Mouse (Mus musculus) mesoderm, embryonic 11.5 days (tissue): ENCODE data around the gene Sipa1l1.
A peak's percentile ranks its signal among the peaks of the same experiment; 100 is the strongest.

Experiments
- DNase-seq: peaks from one replicate; pipeline ENCODE4 v3.0.0-alpha.2; 2012; ENCODE audit warnings: low read depth, low spot score

The Sipa1l1 gene

GRCm38 (mm10) chr12:82208611-82209010 lies 39.5 kb downstream of the Sipa1l1 start:
- no peak for DNase-seq

- DNase-seq, result no peak
Observed at GRCm38 (mm10) chr12:82209753-82210152, 40.6 kb downstream of the Sipa1l1 start.

GRCm38 (mm10) chr12:82213056-82213455 lies 43.9 kb downstream of the Sipa1l1 start:
- no peak for DNase-seq

DNA sequence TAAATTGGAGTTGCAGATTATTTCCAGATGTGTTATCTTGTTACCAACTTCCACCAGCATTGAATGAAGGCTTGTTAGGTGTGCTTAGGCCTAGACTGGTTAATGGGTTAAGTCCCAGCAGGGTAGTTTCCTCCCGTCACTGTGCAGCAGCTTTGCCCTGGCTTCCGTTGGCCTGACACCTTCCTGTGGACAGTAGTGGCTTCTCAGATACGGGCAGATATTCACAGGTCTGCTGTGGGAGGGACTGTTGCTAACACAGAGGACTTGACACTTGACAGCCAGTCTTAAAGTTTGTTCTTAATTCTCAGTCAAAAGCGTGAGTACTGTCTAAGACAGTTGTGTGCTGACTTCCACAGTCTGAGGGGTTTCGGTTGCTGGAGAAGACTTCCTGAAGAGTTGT lies 45.8 kb downstream of the Sipa1l1 start:
- DNase-seq, result peak; percentile 43

GRCm38 (mm10) chr12:82216801-82217553 lies 47.9 kb downstream of the Sipa1l1 start:
- no peak for DNase-seq

DNA sequence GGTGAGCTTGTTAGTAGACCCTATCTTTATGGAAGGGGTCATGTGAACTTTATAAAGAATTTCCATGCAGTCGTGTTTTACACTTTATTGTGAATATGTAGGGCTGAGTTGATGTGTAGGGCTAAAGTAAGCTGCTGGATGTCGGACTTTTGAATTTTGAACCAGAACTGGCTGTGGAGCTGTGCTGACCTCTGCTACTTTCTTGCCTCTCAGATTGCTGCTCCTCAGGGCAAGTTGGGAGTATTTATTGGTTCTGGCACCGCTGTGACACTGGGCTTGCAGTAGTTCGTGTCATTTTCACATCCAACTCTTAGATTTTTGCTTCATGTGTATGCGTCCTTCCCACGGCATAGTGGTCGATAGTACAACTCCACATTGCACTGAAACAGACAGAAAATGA lies 49.1 kb downstream of the Sipa1l1 start:
- no peak for DNase-seq

- no peak for DNase-seq
Observed at GRCm38 (mm10) chr12:82220367-82221089, 51.4 kb downstream of the Sipa1l1 start.

DNA sequence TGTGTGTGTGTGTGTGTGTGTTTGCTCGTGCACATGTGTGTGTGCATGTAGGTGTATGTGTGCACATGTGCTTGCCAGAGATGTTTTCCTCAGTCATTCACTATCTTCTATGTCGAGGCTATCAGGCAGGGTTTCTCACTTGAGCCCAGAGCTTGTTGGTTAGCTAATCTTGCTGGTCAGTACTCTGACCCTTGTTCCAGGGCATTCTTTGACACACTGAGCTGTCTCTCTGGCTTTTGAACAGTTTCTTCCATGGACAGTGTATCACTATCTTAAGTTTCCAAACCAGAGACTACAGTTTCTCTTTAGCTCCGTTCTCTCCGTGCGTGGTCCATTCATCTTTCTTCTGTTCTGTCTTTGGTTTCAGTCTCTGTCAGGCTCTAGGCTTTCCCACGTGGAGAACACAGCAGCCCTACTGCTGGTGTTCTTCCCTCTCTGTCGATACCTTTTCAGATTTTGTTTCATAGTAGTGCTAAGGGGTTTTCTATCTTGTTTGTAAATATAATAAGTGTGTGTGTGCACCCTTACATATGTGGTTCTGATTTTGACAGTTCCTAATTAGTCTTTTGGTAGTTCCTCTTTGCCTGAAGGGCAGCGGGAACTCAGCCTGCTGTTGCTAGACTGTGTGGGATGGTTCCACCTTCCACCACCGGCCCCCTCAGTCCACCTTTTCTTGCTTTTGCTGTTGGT lies 54.2 kb downstream of the Sipa1l1 start:
- DNase-seq, result no peak

DNA sequence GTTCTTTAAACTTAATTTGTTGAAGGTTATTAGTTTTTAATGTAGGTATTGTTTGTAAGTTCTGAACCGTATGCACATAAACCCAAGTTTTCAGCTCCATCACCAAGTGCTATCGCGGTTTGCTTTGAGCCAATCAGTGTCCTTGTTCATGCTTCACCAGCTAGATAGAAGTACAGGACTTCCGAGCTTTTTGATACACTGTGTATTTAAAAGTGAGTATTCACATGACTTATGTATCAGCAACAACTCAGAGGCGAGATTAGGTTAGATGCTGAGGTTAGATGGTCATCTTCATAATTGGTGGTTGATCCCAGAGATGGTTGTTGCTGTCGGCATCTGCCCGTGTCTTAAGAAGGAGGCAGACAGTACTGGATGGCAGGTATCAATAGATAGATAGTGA lies 55.7 kb downstream of the Sipa1l1 start:
- DNase-seq, result no peak

DNA sequence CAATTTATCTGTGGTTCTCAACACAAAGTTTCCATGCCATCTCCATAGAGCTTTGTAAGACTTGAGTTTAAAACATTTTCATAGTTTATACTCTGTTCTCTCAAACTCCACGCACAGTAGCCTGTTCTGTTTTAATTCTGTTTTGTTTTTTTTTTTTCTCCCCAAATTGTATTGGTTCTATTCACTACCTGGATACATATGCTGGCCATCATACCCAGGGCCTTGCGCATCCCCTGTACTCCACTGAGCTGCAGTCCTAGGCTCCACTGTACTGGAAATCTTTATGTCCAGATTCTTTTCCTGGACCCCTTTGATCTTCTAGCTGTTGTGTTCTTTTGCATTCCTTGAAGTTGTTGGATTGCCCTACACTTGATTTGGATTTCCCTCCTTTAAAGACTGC lies 56.2 kb downstream of the Sipa1l1 start:
- DNase-seq, result no peak

DNA sequence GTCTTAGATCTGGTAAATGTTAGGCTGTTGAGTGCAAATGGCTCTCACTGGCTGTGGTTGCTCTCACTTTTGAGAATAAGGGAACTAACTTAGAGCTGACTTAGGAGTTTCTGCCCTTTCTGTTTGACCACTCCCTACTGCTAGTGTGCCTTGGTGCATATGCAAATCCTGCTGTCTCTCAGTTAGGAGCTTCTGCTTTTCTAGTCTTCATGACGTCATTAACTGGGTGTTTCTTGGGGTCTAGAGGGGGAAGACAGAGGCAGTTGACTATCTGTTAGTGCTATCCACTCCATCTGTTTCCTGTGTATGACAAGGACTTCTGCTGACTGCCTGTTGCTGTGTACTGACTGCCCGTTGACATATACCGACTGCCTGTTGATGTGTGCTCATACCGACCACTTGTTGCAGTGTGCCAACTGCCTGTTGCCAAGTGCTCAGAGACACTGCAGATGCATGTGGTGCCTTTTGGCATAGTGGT lies 56.7 kb downstream of the Sipa1l1 start:
- DNase-seq, result no peak

DNA sequence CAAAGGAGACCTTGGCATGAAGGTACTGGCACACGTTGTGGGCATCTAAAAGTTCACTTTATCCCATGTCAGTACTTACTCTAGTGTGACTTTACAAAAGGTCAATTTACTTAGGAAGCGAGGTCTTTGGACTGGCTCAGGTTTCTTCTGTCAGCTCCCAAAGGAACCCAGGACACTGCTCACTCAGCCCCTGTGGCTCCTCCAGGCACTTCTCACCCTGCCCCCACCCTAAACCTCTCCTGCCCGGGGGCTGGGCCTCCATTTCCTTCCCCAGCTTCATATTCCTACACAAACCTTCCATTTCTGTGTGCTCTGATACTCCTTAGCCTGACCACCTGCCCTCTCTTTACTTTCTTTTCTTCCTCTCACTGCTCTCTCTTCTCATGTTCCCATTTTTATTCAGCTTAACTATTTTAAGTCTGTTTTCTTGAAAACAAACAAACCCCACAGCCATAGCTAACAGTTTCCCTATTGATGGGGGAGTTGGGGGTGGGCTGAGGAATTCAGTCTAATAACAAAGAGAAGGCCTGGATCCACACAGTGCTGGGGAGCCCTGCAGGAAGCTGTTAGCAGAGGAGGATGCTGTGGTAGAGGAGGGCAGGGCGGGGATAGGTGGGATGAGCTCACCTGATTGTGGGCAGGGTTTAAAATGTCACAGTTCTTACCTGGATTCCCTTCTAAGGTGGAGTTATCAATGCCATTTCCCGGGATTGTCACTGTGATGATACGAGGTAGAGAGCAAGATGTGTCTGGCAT lies 57.4 kb downstream of the Sipa1l1 start:
- no peak for DNase-seq

DNA sequence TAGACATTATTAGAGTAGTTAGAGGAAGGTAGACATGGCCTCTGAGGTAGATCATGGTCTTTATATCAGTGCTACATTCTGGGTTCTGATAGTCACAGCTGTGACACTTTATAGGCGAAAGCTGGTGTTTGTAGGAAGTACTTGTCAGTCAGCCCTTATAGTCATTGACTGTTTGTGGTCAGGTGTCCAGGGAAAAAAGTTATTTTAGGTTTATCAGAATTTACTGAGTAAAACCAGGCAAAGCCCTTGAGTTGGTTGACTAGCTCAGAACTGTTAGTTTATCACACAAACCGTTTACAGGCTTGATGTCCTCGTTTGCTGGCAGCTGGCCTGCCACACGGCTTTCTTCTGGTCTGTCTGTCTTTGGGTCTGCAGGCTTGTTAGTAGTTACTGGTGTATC lies 61.0 kb downstream of the Sipa1l1 start:
- DNase-seq, result no peak

DNA sequence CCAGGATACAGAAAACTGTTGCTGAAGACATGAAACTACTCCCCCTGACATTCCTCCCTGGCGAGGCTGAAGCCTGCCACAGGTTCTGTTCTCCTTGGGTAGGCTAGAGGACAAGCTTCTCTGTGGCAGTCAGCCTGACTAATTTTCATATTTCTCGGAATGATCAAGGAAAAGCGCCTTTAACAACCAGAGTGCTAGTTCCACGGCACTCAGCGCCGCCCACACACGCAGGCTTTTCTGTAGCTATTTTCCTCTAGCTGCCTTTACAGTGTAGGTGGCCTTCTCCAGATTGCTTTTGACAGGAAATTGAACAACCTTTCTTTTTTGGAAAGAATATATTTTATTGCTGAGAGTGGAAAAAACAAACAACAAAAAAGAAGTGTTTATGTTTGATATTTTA lies 62.1 kb downstream of the Sipa1l1 start:
- DNase-seq, result no peak

GRCm38 (mm10) chr12:82233177-82233576 lies 64.1 kb downstream of the Sipa1l1 start:
- no peak for DNase-seq

GRCm38 (mm10) chr12:82234463-82235223 lies 65.5 kb downstream of the Sipa1l1 start:
- DNase-seq, result peak; percentile 70

DNA sequence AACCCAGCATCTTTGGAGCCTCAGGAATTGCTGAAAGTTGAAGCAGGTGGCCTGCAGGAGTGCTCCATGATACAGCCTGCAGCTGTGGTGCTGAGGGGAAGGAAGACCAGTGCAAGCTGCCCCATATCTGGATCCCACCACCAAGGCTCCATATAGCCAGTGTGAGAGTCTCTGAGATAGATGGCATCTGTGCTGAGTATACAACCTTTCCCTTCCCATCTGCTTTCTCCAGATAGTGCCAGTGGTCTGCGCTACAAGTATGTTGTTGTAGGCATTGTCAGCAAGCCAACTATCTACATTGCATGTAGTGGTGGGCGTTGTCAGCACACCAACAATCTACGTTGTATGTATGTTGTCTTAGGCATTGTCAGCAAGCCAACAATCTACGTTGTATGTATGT lies 68.0 kb downstream of the Sipa1l1 start:
- DNase-seq, result no peak

DNA sequence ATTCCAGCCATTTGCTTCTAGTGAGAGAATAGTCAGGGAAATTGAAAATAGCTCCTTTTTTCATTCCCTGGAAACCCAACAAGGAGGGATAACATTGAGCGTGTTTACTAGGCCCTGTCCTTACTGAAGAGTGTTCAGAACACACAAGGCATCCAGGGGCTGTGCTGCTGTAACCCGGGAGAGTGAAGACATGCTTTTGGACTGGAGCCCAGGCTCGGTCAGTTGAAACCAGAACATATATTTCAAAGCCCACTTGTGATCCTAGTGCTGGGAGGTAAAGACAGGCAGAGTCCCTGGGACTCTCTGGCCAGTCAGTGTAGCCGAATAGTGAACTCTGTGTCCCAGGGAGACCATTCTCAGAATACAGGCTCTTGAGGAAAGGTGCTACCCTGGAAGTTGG lies 68.8 kb downstream of the Sipa1l1 start:
- DNase-seq, result no peak

DNA sequence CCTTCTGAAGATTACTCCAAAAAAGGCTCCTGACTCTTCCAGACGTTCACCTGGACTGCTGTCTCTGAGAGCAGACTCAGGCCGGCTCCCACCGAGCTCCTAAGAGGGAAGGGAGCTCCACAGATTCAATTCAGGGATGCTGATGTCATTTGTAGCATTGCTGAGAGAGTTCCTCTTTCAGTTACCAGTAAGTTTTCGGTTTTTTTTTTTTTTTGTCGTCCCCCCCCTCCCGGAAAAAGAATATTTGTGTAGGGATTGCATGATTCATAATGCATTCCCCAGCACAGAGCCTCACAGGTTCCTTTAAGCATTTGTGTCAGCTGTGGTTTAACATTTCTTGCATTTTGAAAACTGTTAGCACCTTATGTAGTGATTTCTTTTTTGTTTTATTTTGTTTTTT lies 71.6 kb downstream of the Sipa1l1 start:
- no peak for DNase-seq

DNA sequence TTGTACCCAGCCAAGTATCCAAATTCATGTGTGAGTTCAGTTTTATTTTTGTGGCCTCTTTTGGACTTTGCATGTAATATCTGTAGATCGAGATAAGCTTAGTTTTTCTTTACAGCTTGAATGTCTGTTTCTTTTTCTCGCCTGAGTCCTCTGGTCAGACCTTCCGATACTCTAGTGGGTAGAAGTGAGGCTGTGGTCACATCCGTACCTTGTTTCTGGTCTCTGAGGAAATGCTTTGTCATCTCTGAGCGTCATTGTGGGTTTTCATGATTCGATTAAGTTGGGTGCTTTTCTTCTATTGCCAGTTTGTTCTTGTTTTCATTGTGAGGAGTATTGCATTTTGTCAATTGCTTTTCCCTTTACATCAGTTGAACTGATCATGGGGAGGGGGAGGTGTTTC lies 76.1 kb downstream of the Sipa1l1 start:
- DNase-seq, result no peak

DNA sequence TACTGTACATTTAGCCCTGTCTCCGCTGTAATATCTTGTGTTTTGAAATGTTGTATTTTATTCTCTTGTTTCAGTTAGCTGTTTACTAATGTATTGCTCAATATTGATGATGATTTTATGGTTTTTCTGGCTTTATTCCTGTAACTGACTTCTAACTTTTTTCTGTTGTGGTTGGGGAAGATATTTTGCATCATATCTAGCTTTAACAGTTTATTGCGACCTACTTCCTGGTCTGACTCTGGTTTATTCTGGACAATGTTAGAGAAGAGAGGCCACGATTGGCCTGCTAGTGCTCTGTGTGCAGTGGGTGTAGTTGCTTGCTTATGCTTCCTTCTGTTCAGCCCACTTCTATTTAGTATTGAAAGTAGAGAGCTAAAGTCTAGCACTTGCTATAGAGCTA lies 77.3 kb downstream of the Sipa1l1 start:
- no peak for DNase-seq
